Mouse (Mus musculus): ENCODE measurements at regions not wholly inside any gene's neighbourhood (a gene's known extent, or its start where the extent isn't known, plus 50 kb on each side); places are given as distances from the start of the nearest gene placed in this dataset.

- ATAC-seq (replicated peaks), result no peak
- Histone ChIP-seq H3K27me3 (no peaks in the 10 kb centered on the region), H3K27ac (replicated peaks) (no peak overlapping the region), H3K9ac (replicated peaks) (no peak overlapping the region), H3K4me3 (no peak overlapping the region), H3K4me1 (peaks cover 8% of the 10 kb centered on the region; the same call in 1 of the 2 replicates), H3K9me3 (no peaks in the 10 kb centered on the region), H3K4me2 (replicated peaks) (no peak overlapping the region), H3K36me3 (no peaks in the 10 kb centered on the region)
- 38% methylated on average over 2 of the region's 2 CpGs for WGBS
These were observed 86.9 kb upstream of the Prokr2 start for GRCm38 (mm10) chr2:132472126-132472525.

GRCm38 (mm10) chr2:132468957-132469642 lies 83.9 kb upstream of the Prokr2 start:
- Histone ChIP-seq H3K9me3 (no peaks in the 10 kb centered on the region), H3K4me2 (replicated peaks) (no peak overlapping the region), H3K9ac (replicated peaks) (no peak overlapping the region), H3K27me3 (no peaks in the 10 kb centered on the region), H3K4me1 (peaks cover 8% of the 10 kb centered on the region; the same call in 1 of the 2 replicates), H3K36me3 (no peaks in the 10 kb centered on the region), H3K4me3 (no peak overlapping the region), H3K27ac (replicated peaks) (no peak overlapping the region)
- ATAC-seq (replicated peaks), result peak; percentile 80; the same call in 1 of the 2 replicates
- WGBS, result 56% methylated on average over 9 of the region's 9 CpGs

DNA sequence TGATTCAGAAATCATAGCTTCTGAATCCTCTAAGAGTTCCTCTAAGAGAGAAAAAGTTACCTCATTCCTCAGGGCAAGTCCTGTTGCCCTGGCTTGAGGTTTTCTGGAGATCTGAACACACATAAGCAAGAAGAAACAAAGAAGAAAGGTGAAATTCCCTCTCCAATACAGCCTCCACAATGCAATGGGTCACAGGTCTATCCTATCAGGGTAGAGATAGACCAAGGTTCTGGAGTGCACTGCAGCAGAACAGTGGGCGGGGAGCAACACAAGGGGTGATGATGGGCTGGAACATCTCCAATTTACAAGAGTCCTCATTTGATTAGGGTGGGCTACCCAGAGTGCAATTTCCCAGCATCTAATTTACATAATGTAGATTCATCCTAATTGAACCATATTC lies 69.8 kb upstream of the Prokr2 start:
- no peak overlapping the region for H3K4me3 ChIP-seq
- no peaks in the 10 kb centered on the region for H3K9me3 ChIP-seq
- H3K36me3 ChIP-seq, result no peaks in the 10 kb centered on the region
- H3K4me1 ChIP-seq, result no peaks in the 10 kb centered on the region
- no peak overlapping the region for H3K9ac ChIP-seq (replicated peaks)
- H3K4me2 ChIP-seq (replicated peaks), result no peak overlapping the region
- H3K27ac ChIP-seq (replicated peaks), result no peak overlapping the region
- no peaks in the 10 kb centered on the region for H3K27me3 ChIP-seq
- whole genome bisulfite sequencing, result 76% methylated on average over 1 of the region's 1 CpGs
- ATAC-seq (replicated peaks), result no peak

DNA sequence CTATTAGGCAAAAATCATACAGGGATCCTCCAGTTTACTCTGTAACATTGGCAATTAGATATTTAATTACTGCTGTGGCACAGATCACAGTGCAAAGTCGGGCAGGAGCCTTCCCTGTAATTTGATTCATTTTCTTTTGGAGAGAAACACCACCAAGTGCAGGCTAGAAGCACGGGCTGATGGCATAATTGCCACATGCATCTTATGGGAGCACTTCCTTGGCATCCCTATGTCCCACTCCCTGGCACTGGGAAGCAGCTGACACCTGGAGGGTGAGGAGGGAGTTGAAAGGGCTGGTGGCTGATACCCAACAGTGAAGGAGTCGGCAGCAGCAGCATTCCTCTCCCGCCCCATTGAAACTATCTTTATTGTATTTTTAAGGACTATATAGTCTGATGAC lies 64.1 kb upstream of the Prokr2 start:
- no peak overlapping the region for H3K27ac ChIP-seq (replicated peaks)
- H3K4me2 ChIP-seq (replicated peaks), result no peak overlapping the region
- peaks cover 18% of the 10 kb centered on the region for H3K4me1 ChIP-seq
- no peak overlapping the region for H3K9ac ChIP-seq (replicated peaks)
- no peak for ATAC-seq (replicated peaks)
- no peaks in the 10 kb centered on the region for H3K36me3 ChIP-seq
- H3K27me3 ChIP-seq, result no peaks in the 10 kb centered on the region
- WGBS, result 53% methylated on average over 4 of the region's 4 CpGs
- no peak overlapping the region for H3K4me3 ChIP-seq
- H3K9me3 ChIP-seq, result no peaks in the 10 kb centered on the region

GRCm38 (mm10) chr2:132447826-132448225 lies 62.6 kb upstream of the Prokr2 start:
- 85% methylated on average over 3 of the region's 3 CpGs for WGBS
- H3K4me3 ChIP-seq, result no peak overlapping the region
- H3K36me3 ChIP-seq, result no peaks in the 10 kb centered on the region
- no peak overlapping the region for H3K27ac ChIP-seq (replicated peaks)
- H3K9me3 ChIP-seq, result no peaks in the 10 kb centered on the region
- no peaks in the 10 kb centered on the region for H3K27me3 ChIP-seq
- ATAC-seq (replicated peaks), result no peak
- no peak overlapping the region for H3K9ac ChIP-seq (replicated peaks)
- H3K4me1 ChIP-seq, result peaks cover 21% of the 10 kb centered on the region
- H3K4me2 ChIP-seq (replicated peaks), result no peak overlapping the region

GRCm38 (mm10) chr2:132446019-132446418 lies 60.8 kb upstream of the Prokr2 start:
- 0 out of 2 replicates have a peak, but pooled peaks have one; percentile 20 for ATAC-seq (replicated peaks)
- no peaks in the 10 kb centered on the region for H3K27me3 ChIP-seq
- no peaks in the 10 kb centered on the region for H3K36me3 ChIP-seq
- no peaks in the 10 kb centered on the region for H3K9me3 ChIP-seq
- no peak overlapping the region for H3K4me3 ChIP-seq
- H3K9ac ChIP-seq (replicated peaks), result no peak overlapping the region
- no peak overlapping the region for H3K4me2 ChIP-seq (replicated peaks)
- 22% methylated on average over 3 of the region's 3 CpGs for WGBS
- peak overlapping the region; percentile 67 for H3K27ac ChIP-seq (replicated peaks)
- H3K4me1 ChIP-seq, result peaks cover 21% of the 10 kb centered on the region

- Histone ChIP-seq H3K27ac (replicated peaks) (peak overlapping the region; percentile 67), H3K9me3 (no peaks in the 10 kb centered on the region), H3K9ac (replicated peaks) (no peak overlapping the region), H3K27me3 (no peaks in the 10 kb centered on the region), H3K36me3 (no peaks in the 10 kb centered on the region), H3K4me3 (no peak overlapping the region), H3K4me1 (peaks cover 21% of the 10 kb centered on the region), H3K4me2 (replicated peaks) (0 out of 2 replicates have a peak overlapping the region, but pooled peaks have one; percentile 14)
- ATAC-seq (replicated peaks), result peak; percentile 82
- WGBS, result 2% methylated on average over 11 of the region's 11 CpGs
These were observed 59.4 kb upstream of the Prokr2 start for GRCm38 (mm10) chr2:132444442-132445161.
